Mouse (Mus musculus) embryonic fibroblast, embryonic 13.5 days (primary cell): ENCODE measurements around the gene Stk35. TPM values are rescaled to one million over a fixed set of nuclear protein-coding genes. Genes with fewer than 3 reads are reported as not detected.

Experiments used
- H3K27ac ChIP-seq: 2 replicates; pipeline ENCODE4 v1.5.1; 2012; ENCODE audit warnings: low read length, control low read depth, inconsistent platforms; ENCODE audit not compliant: insufficient read depth
- H3K4me1 ChIP-seq: 2 replicates; pipeline ENCODE4 v1.6.1; 2011; ENCODE audit warnings: low read length; ENCODE audit not compliant: control insufficient read depth, insufficient read depth
- H3K4me3 ChIP-seq: 2 replicates; pipeline ENCODE4 v1.5.1; 2011; ENCODE audit warnings: mild to moderate bottlenecking, control low read depth, low read length; ENCODE audit not compliant: insufficient read depth
- CTCF ChIP-seq: IDR thresholded peaks from 2 replicates; pipeline ENCODE4 v1.5.1; 2011; ENCODE audit warnings: mild to moderate bottlenecking, control low read depth, low read length, moderate library complexity, borderline replicate concordance; ENCODE audit not compliant: insufficient read depth
- POLR2A ChIP-seq: IDR thresholded peaks from 2 replicates; pipeline ENCODE4 v1.6.1; 2011; ENCODE audit warnings: low read depth, mild to moderate bottlenecking, control low read depth, low read length, moderate library complexity
- polyA plus RNA-seq: library from polyadenylated mRNA; stranded (reverse); fragments of >200 nt; gene quantifications from 2 replicates; pipeline ENCODE4 v1.2.4, GENCODE M21; 2011; ENCODE audit warnings: low read depth; ENCODE audit not compliant: missing spikeins, insufficient read length

Stk35 gene
- polyA plus RNA-seq, 1 experiment = 17.4 TPM

DNA sequence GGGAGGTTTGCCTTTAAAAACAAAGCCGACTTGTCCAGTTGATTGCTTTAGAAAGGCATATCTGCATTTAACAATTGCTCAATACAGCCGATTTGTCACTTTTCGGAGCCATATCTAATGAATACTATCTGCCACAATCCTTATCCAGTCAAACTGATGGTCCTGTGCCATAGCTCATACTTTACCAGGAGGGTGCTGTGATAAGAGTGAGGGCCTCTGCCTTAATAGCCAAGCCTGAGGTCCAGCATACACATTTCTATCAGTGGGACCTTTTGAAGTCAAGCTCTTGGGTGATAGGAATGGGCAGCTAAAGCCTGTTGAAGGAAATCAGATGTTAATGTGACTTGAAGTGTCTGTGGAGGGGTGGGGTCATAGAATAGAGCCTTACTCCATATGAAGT is 13.7 kb downstream of the Stk35 start:
- Histone ChIP-seq H3K27ac (no peak overlapping the region), H3K4me1 (peaks cover 14% of the 10 kb centered on the region), H3K4me3 (no peak overlapping the region)
- TF ChIP-seq POLR2A = no peak
- TF ChIP-seq CTCF = no peak

DNA sequence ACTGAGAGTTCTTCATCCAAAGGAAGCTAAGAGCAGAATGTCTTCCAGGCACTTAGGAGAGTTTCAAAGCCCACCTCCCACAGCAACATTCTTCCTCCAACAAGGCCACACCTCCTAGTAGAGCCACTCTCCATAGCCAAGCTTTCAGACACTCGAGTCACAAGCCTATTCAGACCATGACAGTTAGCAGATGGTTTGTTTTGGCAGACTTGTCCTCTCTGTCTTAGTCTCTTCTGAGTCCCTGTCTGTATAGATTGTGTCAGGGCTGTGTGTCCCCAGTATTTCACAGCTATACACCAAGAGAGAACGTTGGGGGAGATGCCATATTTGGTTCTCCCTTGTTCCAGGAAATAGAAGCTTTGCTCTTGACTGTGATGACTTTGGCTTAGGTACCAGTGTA is 14.8 kb downstream of the Stk35 start:
- TF ChIP-seq CTCF (no peak), POLR2A (no peak)
- H3K27ac ChIP-seq = no peak overlapping the region
- H3K4me3 ChIP-seq = no peak overlapping the region
- H3K4me1 ChIP-seq = peaks cover 21% of the 10 kb centered on the region

DNA sequence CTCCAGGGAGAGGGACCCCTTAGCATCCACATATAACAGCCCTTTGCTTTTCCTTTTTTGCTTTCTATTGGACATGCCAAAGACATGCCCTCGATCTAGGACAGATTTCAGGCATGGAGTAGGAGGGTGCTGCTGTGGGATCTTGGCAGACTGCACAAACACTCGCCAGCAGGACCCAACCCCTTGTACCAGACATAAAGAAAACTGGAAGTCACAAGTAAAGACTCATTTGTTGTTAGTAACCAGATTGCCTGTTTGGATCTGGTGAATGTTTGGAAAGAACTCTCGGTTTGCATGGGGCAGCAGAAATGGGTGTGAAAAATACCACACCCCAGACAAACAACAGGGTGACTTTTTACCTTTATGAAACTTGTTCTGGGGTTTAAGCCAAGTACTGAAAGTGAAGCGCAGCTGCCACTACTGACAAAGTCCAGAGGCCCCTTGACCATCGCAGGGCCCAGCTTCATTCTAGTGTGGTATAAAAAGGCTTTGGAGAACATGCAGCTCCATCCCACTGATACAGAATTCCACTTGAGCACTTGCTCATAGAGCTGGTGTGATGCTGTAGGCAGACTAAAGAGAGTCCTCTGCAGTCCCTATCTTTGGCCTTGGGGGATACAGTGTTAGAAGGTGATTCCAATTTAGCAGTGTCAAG is 17.4 kb downstream of the Stk35 start:
- Histone ChIP-seq H3K4me1 (peaks cover 21% of the 10 kb centered on the region), H3K27ac (peak overlapping the region; percentile 80), H3K4me3 (no peak overlapping the region)
- TF ChIP-seq CTCF = no peak
- no peak for TF ChIP-seq POLR2A

DNA sequence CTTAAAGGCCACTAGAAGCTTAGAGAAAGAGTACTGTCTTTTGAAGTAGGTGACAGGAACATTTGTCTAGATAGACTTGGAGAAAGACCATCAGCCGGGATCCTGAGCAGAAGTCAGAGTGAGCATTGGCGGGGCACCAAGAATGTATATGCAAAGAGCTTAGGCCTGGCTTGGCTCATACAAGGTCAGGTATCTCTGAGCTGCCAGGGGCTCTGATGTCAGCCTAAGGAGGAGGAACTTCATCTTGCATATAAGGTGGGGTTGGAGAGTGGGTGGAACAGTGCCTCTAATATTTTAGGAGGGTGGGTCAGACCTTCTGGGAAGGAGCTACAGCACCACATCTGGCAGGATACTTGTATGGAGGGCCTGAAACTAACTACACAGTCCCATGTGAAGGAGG is 18.6 kb downstream of the Stk35 start:
- H3K4me3 ChIP-seq = no peak overlapping the region
- H3K4me1 ChIP-seq = peaks cover 21% of the 10 kb centered on the region
- peak overlapping the region; percentile 80; the same call in 1 of the 2 replicates for H3K27ac ChIP-seq
- TF ChIP-seq POLR2A (no peak), CTCF (no peak)

DNA sequence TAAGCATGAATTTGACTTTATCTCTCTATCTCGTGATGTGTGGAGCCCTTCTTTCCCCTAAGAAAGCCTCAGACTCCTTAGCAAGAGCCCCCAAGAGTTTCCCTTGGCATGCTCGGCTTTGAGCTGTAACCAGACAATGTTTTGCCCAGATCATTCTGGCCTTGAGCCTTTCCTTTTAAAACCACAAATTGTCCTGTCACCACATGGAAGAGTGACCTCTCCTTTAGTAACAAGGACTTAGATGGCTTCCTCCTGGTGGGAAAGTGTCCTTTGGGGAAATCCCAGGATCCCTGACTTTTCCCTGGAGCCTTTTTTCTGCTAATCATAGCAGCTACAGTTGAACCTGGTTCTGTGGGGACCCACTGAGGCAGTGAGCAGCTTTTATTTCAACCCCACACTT is 19.2 kb downstream of the Stk35 start:
- Histone ChIP-seq H3K4me3 (no peak overlapping the region), H3K4me1 (peaks cover 21% of the 10 kb centered on the region), H3K27ac (peak overlapping the region; percentile 80)
- no peak for TF ChIP-seq POLR2A
- TF ChIP-seq CTCF = no peak

DNA sequence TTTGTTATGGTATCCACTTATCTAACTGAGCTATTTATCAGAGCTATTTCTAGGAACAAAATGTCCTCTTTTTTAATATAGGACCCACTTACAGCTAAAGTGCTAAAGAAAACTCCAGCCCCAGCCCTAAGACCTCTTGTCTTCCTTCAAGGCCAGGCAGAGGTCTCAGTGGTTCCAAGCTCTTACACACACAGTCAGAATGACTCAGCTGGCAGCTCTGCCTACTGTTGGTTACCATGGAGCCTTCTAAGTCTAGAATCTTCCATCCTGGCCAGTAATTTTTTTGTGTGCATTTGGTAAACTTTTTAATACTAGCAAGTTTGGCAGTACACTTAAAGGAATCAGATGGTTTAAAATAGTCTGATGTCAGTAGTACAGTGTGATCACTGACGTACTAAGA is 19.6 kb downstream of the Stk35 start:
- Histone ChIP-seq H3K4me3 (no peak overlapping the region), H3K27ac (peak overlapping the region; percentile 80), H3K4me1 (peaks cover 19% of the 10 kb centered on the region)
- TF ChIP-seq CTCF (no peak), POLR2A (no peak)

DNA sequence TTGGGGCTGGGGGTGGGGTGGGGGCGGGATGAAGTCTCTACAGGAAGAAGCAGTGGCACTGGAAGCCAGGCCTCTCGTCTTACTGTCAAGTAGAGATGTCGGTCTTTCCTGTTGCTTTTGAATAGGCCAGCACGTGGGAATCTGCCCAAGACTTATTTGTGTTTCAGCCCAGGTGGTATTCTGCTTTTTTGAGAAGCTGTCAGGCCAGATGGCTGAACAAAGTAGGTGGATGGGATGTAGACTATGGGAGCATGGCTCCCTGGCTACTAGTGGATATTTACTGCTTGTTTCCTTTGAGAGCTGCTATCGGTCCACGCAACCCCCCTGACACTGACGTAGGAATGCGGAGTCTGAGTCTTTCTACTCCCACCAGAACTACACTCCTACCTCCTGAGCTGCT is 20.7 kb downstream of the Stk35 start:
- no peak overlapping the region for H3K27ac ChIP-seq
- peaks cover 16% of the 10 kb centered on the region for H3K4me1 ChIP-seq
- TF ChIP-seq POLR2A (no peak), CTCF (no peak)
- no peak overlapping the region for H3K4me3 ChIP-seq

DNA sequence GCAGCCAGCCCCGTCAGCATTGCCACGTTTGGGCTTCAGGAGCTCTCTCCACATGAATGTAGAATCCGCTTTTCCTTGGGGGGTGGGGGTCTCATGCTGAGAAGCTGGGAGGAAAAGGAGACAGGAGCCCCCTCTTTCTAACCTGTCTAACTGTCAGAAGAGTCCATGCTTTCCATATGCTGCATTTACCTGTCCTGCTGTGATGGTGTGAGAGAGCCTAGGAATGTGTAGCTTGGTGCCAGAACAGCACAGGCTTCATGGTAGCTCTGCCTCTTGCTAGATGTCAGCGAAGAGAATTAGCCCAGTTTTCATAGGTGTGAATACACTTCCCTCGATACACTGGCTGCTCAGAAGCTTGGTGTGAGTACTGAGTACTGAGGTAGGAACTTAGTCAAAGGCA is 21.3 kb downstream of the Stk35 start:
- no peak overlapping the region for H3K27ac ChIP-seq
- no peak overlapping the region for H3K4me3 ChIP-seq
- TF ChIP-seq CTCF = no peak
- no peak for TF ChIP-seq POLR2A
- H3K4me1 ChIP-seq = peaks cover 13% of the 10 kb centered on the region

DNA sequence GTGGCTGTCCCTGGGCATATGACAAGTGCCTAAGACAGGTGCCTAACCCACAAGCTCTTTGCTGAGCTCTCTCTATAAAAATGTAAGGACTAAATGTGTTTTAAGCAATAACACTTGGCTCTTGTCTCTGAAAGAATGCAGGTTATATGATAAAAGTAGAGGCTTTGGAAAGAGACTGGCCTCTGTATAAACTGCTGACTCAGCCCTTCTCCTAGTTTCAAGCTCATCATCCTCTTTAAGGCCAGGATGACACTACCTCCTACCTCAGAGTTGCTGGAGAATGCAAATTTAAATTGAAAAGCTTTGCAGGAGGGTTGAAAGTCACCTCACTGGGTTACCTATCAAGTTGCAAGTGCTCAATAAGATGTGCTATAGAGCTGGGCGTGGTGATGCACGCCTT is 23.0 kb downstream of the Stk35 start:
- TF ChIP-seq POLR2A (no peak), CTCF (no peak)
- no peak overlapping the region for H3K4me3 ChIP-seq
- no peak overlapping the region for H3K27ac ChIP-seq
- H3K4me1 ChIP-seq = peaks cover 13% of the 10 kb centered on the region

DNA sequence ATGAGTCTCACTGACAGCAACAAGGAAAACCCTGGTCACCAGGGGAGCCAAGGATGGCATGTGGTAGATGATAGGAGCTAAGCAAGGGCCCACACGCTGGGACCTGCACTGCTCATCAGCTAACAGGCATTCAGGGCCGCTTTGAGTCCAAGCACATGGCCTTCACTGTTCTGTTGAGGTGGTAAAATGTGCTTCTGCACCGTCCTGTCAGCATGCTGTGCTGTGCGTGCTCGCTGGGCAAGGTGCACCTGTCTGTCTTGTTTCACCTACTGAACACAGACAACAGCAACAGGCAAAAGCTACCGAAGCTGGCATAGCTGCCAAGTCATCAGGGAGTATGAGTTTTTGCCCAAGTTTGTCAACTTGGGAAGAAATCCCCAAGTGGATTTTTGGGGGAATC is 23.9 kb downstream of the Stk35 start:
- H3K4me1 ChIP-seq = peaks cover 5% of the 10 kb centered on the region
- TF ChIP-seq POLR2A = no peak
- no peak for TF ChIP-seq CTCF
- no peak overlapping the region for H3K27ac ChIP-seq
- no peak overlapping the region for H3K4me3 ChIP-seq
